Mouse (Mus musculus) monocyte, adult 5-6 weeks (primary cell): Measurements from ENCODE around the gene Hlx. TPM values are rescaled to one million over a fixed set of nuclear protein-coding genes. Genes with fewer than 3 reads are reported as not detected.

Experiments used
- ATAC-seq: fragments of 153-309, 156-312 bp; replicated peaks from 2 replicates; pipeline ENCODE4 v1.8.0; 2017; ENCODE audit warnings: mild to moderate bottlenecking; ENCODE audit not compliant: low TSS enrichment, insufficient number of reproducible peaks, severe bottlenecking, poor library complexity, low FRiP score
- total RNA-seq: library from RNA; stranded (forward); fragments of 200-1000, 200-491, 200-594 nt; gene quantifications from 3 replicates; pipeline ENCODE4 v1.2.3, GENCODE M21; 2017

Gene Hlx
- total RNA-seq, 1 experiment from 2014 or later: 5.4 TPM

DNA sequence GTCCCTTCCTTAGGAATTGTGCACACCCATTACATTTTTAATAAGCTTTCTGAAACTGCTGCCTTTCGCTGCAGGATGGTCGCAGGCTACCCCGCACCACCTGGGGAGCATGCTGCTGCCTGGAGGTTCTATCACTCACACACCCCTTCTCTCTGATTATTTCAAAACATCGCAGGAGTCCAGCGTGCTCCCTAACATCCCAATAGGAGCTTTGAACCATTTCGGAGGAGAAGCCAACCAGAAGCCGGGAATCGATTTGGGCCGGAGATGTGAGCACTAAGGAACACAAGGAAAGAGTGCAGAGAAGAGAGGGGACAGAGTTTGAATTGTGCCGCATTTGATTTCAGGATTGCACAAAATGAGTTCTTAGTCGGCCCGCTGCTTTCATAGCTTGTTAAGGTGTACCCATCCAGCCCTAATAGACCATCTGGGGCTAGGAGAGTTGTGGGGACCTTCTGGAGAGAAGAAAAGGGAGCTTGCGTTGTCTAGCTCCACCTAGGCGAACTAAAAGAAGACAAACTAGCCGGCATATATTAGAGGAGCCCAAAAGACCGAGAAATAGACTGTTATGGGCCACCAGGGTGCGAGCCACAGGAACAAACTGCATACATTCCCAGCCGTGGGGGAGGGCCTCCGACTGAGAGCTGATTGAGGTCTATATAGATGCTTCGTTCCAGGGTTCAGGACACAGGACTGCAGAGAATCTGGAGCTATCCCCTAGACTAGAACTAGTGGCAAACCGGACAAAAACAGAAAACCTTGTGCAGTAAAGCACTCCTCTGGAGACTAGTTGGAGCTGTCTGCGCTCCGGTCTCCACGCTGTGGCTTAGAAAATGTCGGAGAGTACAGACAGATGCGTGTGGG lies 12.0 kb downstream of the Hlx start:
- no peak for ATAC-seq

DNA sequence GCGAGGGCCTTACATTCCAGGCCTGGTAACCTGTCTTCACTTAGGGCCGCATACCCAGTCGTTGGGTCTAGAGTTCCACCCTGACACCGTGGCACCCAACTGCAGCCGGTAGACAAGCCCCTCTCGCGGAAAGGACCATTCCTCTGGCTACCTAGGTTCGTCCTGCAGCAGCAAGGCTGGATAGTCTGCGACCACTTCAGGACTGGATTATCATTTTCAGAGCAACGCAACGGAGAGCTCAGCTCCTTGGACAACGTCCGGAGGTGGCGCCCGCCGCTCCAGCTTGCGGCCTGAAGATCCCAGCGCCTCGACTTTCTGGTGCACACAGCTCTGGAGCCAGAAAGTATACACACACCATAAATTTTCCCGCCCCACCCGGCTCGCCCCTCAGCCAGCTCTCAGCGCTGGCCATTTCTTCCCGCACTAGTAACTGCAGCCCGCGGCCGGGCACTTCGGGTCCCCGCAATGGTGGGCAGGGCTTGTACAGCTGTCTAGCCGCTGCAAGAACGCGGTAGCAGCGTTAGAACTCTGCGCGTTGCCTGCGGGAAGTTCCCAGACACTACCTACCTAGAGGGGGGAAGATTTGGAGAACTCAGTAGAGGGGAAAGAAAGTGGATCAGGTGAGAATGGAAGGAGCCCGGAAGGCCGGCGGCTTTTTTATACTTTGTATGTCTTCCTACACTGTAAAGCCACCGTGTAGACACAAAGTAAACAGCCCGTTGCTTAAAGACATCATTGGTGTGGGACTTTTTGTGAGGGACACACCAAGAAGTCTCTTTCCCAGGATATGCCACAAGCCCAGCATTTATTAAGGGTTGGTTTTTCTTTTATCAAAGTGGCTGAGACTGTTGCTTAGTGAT lies 13.9 kb downstream of the Hlx start:
- no peak for ATAC-seq

DNA sequence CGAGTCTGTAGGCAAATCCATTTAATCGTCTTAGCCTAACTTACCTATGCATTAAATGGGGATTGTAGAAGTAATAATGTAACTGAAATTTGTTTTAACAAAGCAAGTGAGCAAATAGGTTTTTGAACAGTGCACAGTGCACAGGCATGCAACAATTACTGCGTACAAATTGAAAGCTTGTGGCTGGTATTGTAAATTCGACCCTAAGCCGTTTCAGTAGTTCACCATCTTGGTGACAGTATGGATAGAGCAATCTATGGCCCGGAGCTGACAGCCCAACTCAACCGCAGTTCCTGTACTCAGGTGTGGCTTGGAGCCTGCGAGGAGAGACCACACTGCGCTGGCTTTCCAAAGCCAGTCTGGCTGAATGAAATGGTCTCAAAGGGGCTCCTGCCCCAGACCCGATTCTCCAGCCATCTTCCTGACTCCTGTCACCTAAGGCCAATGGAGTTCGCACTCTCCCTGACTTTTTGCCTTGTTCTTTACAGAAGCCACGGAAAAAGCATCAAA lies 14.7 kb downstream of the Hlx start:
- no peak for ATAC-seq

DNA sequence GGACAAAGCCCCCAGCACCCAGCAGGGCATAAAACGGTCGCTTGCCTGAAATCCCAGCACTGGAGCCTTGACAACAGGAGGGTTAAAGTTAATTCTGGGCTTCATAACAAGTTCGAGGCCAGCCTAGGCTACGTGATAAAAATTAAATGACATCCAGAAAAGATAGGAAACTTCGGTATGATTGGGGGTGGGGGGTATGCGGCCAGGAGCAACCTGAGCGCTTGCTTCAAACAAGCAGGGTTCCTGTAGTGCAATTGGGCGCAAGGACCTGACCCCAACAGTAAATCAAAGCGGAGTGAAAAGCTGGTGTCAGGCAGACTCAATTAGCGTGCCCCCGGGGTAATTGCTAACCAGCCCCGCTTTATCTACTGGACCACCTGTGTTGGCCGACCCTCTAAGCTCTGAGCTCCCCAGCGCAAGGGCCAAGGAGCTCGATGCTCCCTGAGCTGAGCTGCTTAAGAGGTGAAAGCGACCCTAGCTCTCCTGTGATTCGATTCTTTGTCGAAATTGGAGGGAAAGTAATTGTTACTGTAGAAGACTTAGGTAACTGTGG lies 15.3 kb downstream of the Hlx start:
- ATAC-seq: no peak

DNA sequence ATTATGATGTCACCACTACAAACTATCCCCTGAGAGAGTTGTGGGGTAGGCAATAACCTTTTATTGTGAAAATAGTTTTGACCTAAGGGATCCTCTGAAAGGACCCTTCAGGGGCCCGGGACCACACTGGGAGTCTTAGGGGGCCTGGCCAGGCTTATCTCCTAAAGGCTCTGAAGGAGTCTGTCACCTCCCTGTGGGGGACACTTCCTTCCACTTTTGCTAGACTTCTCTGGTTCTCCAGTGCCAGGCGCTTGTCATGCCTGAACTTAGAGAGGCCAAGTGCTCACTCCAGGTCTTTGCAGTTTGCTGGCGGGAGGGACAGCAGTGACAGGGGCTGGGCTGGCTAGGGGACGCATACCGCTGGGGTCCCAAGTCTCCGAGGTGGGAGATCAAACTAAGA lies 16.3 kb downstream of the Hlx start:
- no peak for ATAC-seq

- no peak for ATAC-seq
These were observed 16.7 kb downstream of the Hlx start for GRCm38 (mm10) chr1:184715693-184716092.

GRCm38 (mm10) chr1:184714515-184714914 lies 17.9 kb downstream of the Hlx start:
- no peak for ATAC-seq

DNA sequence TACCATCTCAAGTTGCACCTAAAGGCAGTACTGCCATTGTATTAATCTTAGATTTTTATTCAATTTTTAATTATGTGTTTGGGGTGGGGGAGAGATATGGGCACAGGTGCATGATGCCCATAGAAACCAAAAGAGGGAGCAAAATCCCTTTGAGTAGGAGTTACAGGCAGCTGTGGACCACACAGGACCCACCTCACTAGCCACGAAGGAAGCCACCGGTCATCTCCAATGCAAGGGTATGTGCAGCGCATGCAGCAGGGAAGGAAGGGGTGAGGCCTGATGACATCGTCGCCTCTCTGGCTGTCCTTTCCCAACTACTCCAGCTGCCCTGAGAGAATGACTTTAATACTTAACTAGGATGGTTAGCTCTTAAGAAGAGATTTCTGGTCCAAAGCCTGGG lies 18.7 kb downstream of the Hlx start:
- no peak for ATAC-seq

- no peak for ATAC-seq
These were observed 24.7 kb downstream of the Hlx start for GRCm38 (mm10) chr1:184707532-184708248.

- ATAC-seq: no peak
These were observed 27.5 kb downstream of the Hlx start for GRCm38 (mm10) chr1:184704901-184705300.

DNA sequence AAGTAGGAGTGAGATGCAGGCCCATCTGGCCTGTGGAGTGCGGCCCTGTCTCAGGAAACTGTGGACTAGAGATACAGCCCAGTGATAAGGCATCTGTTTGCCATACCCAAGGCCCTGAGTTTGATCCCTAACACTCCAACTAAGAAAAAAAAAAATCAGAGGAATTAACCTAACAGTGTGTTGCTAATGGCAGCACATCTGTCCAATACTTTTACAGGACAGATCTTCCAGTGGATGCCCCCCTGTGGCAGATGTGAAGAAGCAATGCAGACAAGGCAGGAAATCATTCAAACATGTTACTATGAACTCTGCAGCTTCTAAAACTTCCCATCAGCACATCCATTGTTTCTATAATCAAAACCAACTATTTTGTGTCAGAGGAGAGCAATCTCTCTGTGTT lies 33.1 kb downstream of the Hlx start:
- ATAC-seq: no peak

DNA sequence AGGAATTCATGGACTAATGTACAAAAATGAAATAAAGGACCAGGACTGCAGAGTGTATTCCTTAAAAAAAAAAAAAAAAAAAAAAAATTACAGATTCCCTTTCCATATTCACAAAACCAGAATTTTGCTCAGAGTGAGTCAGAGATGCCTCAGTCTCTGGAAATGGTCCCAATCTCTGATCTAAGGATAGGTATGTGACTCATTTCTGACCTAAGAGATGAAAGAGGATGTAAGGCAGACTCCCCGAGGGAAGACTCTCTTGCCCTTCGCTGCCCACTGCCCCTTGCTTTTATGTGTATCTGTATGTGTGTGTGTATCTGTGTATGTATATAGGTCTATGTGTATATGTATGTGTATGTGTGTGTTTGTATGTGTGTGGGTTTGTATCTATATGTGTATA lies 37.0 kb downstream of the Hlx start:
- no peak for ATAC-seq

DNA sequence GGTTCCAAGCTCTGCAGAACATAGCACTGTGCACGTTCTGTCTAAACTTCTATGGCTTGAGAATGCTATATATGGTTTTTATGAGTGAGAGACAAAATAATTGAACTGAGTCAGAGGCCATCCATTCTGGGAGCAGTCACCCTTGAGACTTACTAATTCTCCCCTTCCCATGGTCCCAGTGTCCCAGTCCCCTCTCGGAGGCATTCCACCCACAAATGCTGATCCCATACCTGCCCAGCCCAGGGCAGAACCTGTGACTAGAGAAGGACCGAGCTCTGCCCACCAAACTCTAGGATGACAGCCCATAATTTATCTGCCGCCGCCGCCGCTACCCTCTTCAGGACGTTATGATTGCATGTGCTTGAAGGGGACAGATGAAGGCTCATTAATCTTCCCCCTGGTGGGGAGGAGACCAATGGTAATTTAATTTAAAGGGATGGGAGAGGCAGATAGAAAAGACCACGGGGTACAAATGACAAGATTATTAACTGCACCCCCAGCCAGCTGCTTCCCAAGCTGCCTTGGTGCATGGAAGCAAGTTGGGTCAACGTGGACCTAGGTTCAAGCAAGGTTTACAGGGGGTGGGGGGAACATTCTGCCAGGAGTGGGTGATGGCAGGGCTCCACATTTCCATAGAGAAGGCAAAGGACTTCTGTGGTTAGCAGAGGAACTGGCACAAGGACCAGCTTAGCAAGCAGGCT lies 40.1 kb downstream of the Hlx start:
- no peak for ATAC-seq

DNA sequence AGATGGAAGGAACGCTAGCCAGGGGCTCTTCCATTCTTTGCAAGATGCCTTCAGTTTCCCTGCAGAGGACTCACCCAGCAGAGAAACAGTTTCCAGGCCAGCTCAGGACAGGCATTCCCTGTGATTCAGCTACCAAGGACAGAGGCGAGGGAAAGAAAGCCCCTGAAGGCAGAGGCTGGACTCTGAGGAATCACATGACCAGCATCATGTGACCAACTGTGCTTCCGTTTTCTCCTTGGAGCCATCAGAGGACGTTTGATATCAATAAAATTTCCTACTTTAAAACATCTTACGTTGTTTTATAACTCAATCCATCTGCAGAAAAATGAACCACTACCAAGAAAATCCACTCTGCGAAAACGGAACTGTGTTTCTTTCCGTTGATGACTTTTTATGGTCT lies 41.2 kb downstream of the Hlx start:
- no peak for ATAC-seq

- no peak for ATAC-seq
These were observed 44.4 kb downstream of the Hlx start for GRCm38 (mm10) chr1:184688026-184688425.

DNA sequence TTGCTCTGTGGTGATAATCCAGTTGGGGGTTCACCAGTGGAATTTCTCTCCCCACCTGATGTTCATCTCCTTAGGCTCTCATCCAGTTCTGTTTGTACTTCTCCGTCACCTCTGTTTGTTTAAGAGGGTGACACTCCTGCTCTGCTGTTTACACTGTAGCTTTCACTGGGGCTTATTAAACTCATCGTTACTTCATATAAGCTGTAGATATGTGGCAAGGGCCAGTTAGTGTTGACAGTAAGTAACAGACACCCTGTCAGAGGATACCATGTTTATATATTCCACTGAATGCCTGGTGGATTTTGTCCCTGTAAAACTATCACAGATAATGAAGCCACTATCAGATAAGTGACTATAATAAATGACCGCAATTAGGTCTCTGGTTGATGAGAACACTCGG lies 44.9 kb downstream of the Hlx start:
- no peak for ATAC-seq

DNA sequence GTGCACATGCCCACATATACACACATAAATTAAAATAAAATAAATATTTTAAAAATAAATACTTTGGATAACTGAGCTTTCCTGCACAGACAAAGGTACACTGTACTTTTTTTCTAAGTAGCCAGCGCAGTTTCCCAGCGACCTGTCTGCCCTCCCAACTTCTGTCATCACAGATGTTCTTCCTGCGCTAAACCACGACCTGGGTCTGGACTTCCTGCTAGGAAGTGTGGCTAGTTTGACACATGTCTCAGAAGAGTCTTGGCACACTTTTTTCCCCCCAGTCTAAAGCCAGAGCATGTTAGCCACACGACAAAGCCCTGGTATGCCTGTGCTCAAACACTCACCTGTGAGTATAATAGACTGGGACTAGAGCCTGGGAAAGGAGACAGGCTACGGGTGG lies 48.9 kb downstream of the Hlx start:
- no peak for ATAC-seq

- ATAC-seq: no peak
These were observed 52.9 kb downstream of the Hlx start for GRCm38 (mm10) chr1:184679416-184679965.
